Mouse (Mus musculus): ENCODE measurements at regions not wholly inside any gene's neighbourhood (a gene's known extent, or its start where the extent isn't known, plus 50 kb on each side); places are given as distances from the start of the nearest gene placed in this dataset.

DNA sequence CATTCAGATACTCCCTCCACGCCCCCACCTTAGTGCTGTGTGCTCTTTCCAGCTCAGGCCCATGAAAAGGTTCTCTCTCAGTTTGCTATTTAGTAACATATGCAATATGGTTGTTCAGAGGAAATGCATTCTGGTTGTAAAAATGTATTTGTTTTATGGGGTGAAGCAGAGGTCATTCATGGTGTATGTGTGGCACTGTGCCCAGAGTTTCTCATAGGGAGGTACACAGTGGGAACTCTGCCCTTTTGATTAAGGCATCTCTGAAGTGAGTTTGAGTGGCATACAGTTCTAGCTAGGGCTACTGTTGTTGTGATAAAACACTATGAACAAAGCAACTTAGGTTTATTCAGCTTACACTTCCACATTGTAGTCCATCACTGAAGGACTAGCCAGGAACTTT lies 121.7 kb upstream of the A230072I06Rik start:
- TF ChIP-seq TBP (conservative IDR thresholded peaks at IDR 0.05; ENCODE audit: low read depth, low read length) = no peak
- TF ChIP-seq CHD2 (IDR thresholded peaks at IDR 0.05; ENCODE audit: low read length) = no peak
- TF ChIP-seq MAX (IDR thresholded peaks at IDR 0.05; ENCODE audit: low read length) = no peak
- no peak for TF ChIP-seq POLR2A (IDR thresholded peaks at IDR 0.05; ENCODE audit: low read depth, low read length)
- no peak for TF ChIP-seq HCFC1 (IDR thresholded peaks at IDR 0.05; ENCODE audit: low read depth, low read length)
- TF ChIP-seq E2F4 (IDR thresholded peaks at IDR 0.05; ENCODE audit: insufficient replicate concordance, low read depth, low read length) = no peak
- no peak for TF ChIP-seq MEF2A (IDR thresholded peaks at IDR 0.05; ENCODE audit: borderline replicate concordance, low read depth, low read length)
- no peak for TF ChIP-seq MAZ (IDR thresholded peaks at IDR 0.05; ENCODE audit: low read depth, low read length)
- TF ChIP-seq NRF1 (IDR thresholded peaks at IDR 0.05; ENCODE audit: low read depth, low read length) = no peak
- no peak for TF ChIP-seq NELFE (IDR thresholded peaks at IDR 0.05; ENCODE audit: low read depth, low read length)
- TF ChIP-seq USF2 (conservative IDR thresholded peaks at IDR 0.05; ENCODE audit: low read depth, low read length) = no peak
- no peak for TF ChIP-seq CTCF (conservative IDR thresholded peaks at IDR 0.05 in 1 of 2, IDR thresholded peaks at IDR 0.05 in 1 of 2; ENCODE audit: low read depth in 2 of 2, low read length in 2 of 2)
- no peak for TF ChIP-seq KAT2A (IDR thresholded peaks at IDR 0.05; ENCODE audit: insufficient replicate concordance, low read length)
